Comparison of ENCODE assay signal across 24 mouse cellular contexts in the genomic region with DNA sequence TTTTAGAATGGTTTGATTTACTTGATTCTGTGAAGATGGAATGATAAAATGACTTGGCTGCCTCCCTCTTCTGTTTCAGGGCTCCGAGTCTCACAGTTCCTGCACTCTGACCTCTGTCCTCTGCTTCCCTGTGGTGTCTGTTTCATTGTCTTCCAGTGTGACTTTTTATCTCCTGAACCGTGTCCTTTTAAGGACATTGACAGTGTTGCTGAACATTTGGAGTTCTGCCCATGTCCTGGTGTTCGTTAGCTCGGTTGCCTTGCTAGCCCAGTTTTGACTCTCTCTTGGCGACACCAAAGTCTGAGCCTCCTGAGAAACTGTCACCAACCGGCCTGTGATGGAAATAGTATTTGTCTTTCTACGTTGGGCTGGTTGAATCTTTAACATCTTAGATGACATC. TPM values are rescaled to one million over a fixed set of nuclear protein-coding genes. Genes with fewer than 3 reads are reported as not detected.
DNase-seq lines count a peak whose midpoint lies in the region; ATAC-seq lines count a peak whose summit lies in the region.
"Had no signal": no experiment of that assay in that cellular context is flagged by ENCODE, and none has a peak within 500 bp of the region (broad histone marks: within the 10 kb centered on the region; RNA-seq: fewer than 3 reads in every experiment).

No protein-coding gene starts in this region.

- WGBS in kidney, embryonic 16.5 days: 37% methylated on average over 7 of the region's 7 CpGs

- no peak overlapping the region for H3K4me3 ChIP-seq in kidney, embryonic 16.5 days (ENCODE audit: low read length)
- H3K4me3 ChIP-seq: embryonic facial prominence, embryonic 10.5 days; erythroblast, embryonic 14.5 days; limb, embryonic 10.5 days; liver, embryonic 13.5 days; lung, embryonic 15.5 days had no signal

- H3K27ac ChIP-seq in kidney, embryonic 16.5 days (ENCODE audit: low read length): no peak overlapping the region
- H3K27ac ChIP-seq: embryonic facial prominence, embryonic 10.5 days; limb, embryonic 10.5 days; liver, embryonic 13.5 days; lung, embryonic 15.5 days had no signal

- no peaks in the 10 kb centered on the region for H3K27me3 ChIP-seq in kidney, embryonic 16.5 days (ENCODE audit: insufficient read depth, low read length)
- H3K27me3 ChIP-seq: liver, embryonic 13.5 days; lung, embryonic 15.5 days had no signal

- no peak overlapping the region for H3K4me2 ChIP-seq in kidney, embryonic 16.5 days (replicated peaks; ENCODE audit: low read depth, low read length)
- H3K4me2 ChIP-seq: liver, embryonic 13.5 days; lung, embryonic 15.5 days had no signal

- no peak overlapping the region for H3K9ac ChIP-seq in kidney, embryonic 16.5 days (replicated peaks; ENCODE audit: low read length)
- H3K9ac ChIP-seq: liver, embryonic 13.5 days; lung, embryonic 15.5 days had no signal

- no peak for ATAC-seq in kidney, embryonic 16.5 days (ENCODE audit: low FRiP score, low TSS enrichment)
- peak; percentile 32; the same call in 1 of the 2 replicates for ATAC-seq in megakaryocyte-erythroid progenitor cell, adult 5-6 weeks (replicated peaks; ENCODE audit: low FRiP score, low TSS enrichment, poor library complexity, severe bottlenecking)
- ATAC-seq: forebrain, embryonic 14.5 days had no signal

- intact Hi-C loops in heart, postnatal 36 days (cut with DNase I): no loop called here
- intact Hi-C loops in gastrocnemius, postnatal 14 days (cut with DNase I; ENCODE audit: low total_unique reads): no loop called here

- H3K4me1 ChIP-seq in kidney, embryonic 16.5 days (ENCODE audit: insufficient read depth, low read length): 0 out of 2 replicates have a peak, but pooled peaks cover 6% of the 10 kb centered on the region

- no peaks in the 10 kb centered on the region for H3K36me3 ChIP-seq in kidney, embryonic 16.5 days (ENCODE audit: insufficient read depth, low read length)
- H3K36me3 ChIP-seq: embryonic facial prominence, embryonic 10.5 days; limb, embryonic 10.5 days; liver, embryonic 13.5 days; lung, embryonic 15.5 days had no signal

- H3K9me3 ChIP-seq in kidney, embryonic 16.5 days (ENCODE audit: low read length): no peaks in the 10 kb centered on the region
- H3K9me3 ChIP-seq: embryonic facial prominence, embryonic 10.5 days; limb, embryonic 10.5 days; liver, embryonic 13.5 days; lung, embryonic 15.5 days had no signal

- DNase-seq in heart, adult 18-20 months: peak; percentile 9 to 40
- no peak for DNase-seq in heart, postnatal 36 days
- DNase-seq in kidney, adult 9 months: peak; percentile 34
- peak; percentile 55 for DNase-seq in cerebellum, adult 9-11 months
- no peak for DNase-seq in gastrocnemius, postnatal 14 days
- DNase-seq: adrenal gland, postnatal 14 days; layer of hippocampus, postnatal 36 days; liver, embryonic 13.5 days; midbrain, embryonic 14.5 days; right cerebral cortex, adult 18-20 months; thymus, adult 18-20 months had no signal

RNA-seq across cellular contexts. Expression of a gene that starts 9.2 kb away (rescaled TPM):
- under 1 TPM; 0.30 to 0.31 TPM for total RNA-seq in heart, adult 18-20 months (2021)
- total RNA-seq in heart, postnatal 36 days (2021): under 1 TPM; 0.47 to 0.57 TPM
- 4.3 and 4.8 TPM in 2 replicates for polyA plus RNA-seq in kidney, embryonic 16.5 days (2015; fragmentation: Nextera tagmentation; extraction: Ambion mirVana)
- 5.8 and 10.7 TPM in 2 replicates for total RNA-seq in megakaryocyte-erythroid progenitor cell, adult 5-6 weeks (2014; fragmentation: Nextera tagmentation)
- 11.7 and 16.4 TPM in 2 replicates for total RNA-seq in megakaryocyte-erythroid progenitor cell, adult 5-6 weeks (2017)
- total RNA-seq in gastrocnemius, postnatal 14 days (2021): under 1 TPM; 0.33 to 0.39 TPM

RNA-seq across cellular contexts. Expression of a gene that starts 31.5 kb away (rescaled TPM):
- 1 to 10 TPM; 1.6 TPM for total RNA-seq in heart, adult 18-20 months (2021)
- total RNA-seq in heart, postnatal 36 days (2021): 1 to 10 TPM; 1.6 to 2.1 TPM
- polyA plus RNA-seq in kidney, embryonic 16.5 days (2015; fragmentation: Nextera tagmentation; extraction: Ambion mirVana): 45.9 and 48.1 TPM in 2 replicates
- 79.4 and 93.1 TPM in 2 replicates for total RNA-seq in megakaryocyte-erythroid progenitor cell, adult 5-6 weeks (2014; fragmentation: Nextera tagmentation)
- 59.5 and 67.9 TPM in 2 replicates for total RNA-seq in megakaryocyte-erythroid progenitor cell, adult 5-6 weeks (2017)
- total RNA-seq in gastrocnemius, postnatal 14 days (2021): 1 to 10 TPM; 4.9 to 5.1 TPM

RNA-seq across cellular contexts. Expression of a gene that starts 33.6 kb away (rescaled TPM):
- total RNA-seq in heart, adult 18-20 months (2021): not detected
- total RNA-seq in heart, postnatal 36 days (2021): not detected
- polyA plus RNA-seq in kidney, embryonic 16.5 days (2015; fragmentation: Nextera tagmentation; extraction: Ambion mirVana): not detected in 2 replicates
- not detected in 2 replicates for total RNA-seq in megakaryocyte-erythroid progenitor cell, adult 5-6 weeks (2014; fragmentation: Nextera tagmentation)
- total RNA-seq in megakaryocyte-erythroid progenitor cell, adult 5-6 weeks (2017): not detected in 2 replicates
- not detected for total RNA-seq in gastrocnemius, postnatal 14 days (2021)
- total RNA-seq: adrenal gland, postnatal 14 days; layer of hippocampus, postnatal 36 days had no signal
- polyA plus RNA-seq: C2C12; embryonic facial prominence, embryonic 10.5 days; erythroblast, embryonic 14.5 days; forebrain, embryonic 14.5 days; gonadal fat pad, adult 2 months; heart, embryonic 16.5 days; kidney, embryonic 14.5 days; large intestine, adult 2 months; limb, embryonic 10.5 days; liver, embryonic 13.5 days; lung, embryonic 15.5 days; midbrain, embryonic 14.5 days; small intestine, adult 2 months had no signal

RNA-seq across cellular contexts. Expression of a gene that starts 49.1 kb away (rescaled TPM):
- 10 to 100 TPM; 39.2 to 39.6 TPM for total RNA-seq in heart, adult 18-20 months (2021)
- total RNA-seq in heart, postnatal 36 days (2021): 10 to 100 TPM; 42.7 to 42.9 TPM
- polyA plus RNA-seq in kidney, embryonic 16.5 days (2015; fragmentation: Nextera tagmentation; extraction: Ambion mirVana): 56.0 and 64.3 TPM in 2 replicates
- total RNA-seq in megakaryocyte-erythroid progenitor cell, adult 5-6 weeks (2014; fragmentation: Nextera tagmentation): 128 and 174 TPM in 2 replicates
- total RNA-seq in megakaryocyte-erythroid progenitor cell, adult 5-6 weeks (2017): 257 and 309 TPM in 2 replicates
- 10 to 100 TPM; 19.5 to 23.6 TPM for total RNA-seq in gastrocnemius, postnatal 14 days (2021)

RNA-seq across cellular contexts. Expression of a gene that starts 55.0 kb away (rescaled TPM):
- 10 to 100 TPM; 12.9 to 14.0 TPM for total RNA-seq in heart, adult 18-20 months (2021)
- total RNA-seq in heart, postnatal 36 days (2021): 10 to 100 TPM; 11.8 to 14.0 TPM
- 12.2 and 15.7 TPM in 2 replicates for polyA plus RNA-seq in kidney, embryonic 16.5 days (2015; fragmentation: Nextera tagmentation; extraction: Ambion mirVana)
- total RNA-seq in megakaryocyte-erythroid progenitor cell, adult 5-6 weeks (2014; fragmentation: Nextera tagmentation): 12.2 and 25.8 TPM in 2 replicates
- total RNA-seq in megakaryocyte-erythroid progenitor cell, adult 5-6 weeks (2017): 17.8 and 20.2 TPM in 2 replicates
- total RNA-seq in gastrocnemius, postnatal 14 days (2021): 1 to 10 TPM; 8.2 to 9.4 TPM
- polyA plus RNA-seq: erythroblast, embryonic 14.5 days had no signal

Comparison
In these comparisons a context has a peak if more than half of its experiments do, and no peak if none do; other contexts are left out.
1. DNase-seq: peak in heart, adult 18-20 months (2 of 2), kidney, adult 9 months (single experiment) and cerebellum, adult 9-11 months (single experiment); none in heart, postnatal 36 days (0 of 2) and gastrocnemius, postnatal 14 days (single experiment).
2. RNA of a gene that starts 9.2 kb away (total RNA-seq): 5.8 to 16.4 TPM in megakaryocyte-erythroid progenitor cell, adult 5-6 weeks; 0.47 to 0.57 TPM in heart, postnatal 36 days, 0.33 to 0.39 TPM in gastrocnemius, postnatal 14 days and 0.30 to 0.31 TPM in heart, adult 18-20 months; every median in the first group is over 4 times any median in the second.
3. RNA of a gene that starts 31.5 kb away (total RNA-seq): 59.5 to 93.1 TPM in megakaryocyte-erythroid progenitor cell, adult 5-6 weeks; 4.9 to 5.1 TPM in gastrocnemius, postnatal 14 days, 1.6 to 2.1 TPM in heart, postnatal 36 days and 1.6 TPM in heart, adult 18-20 months; every median in the first group is over 4 times any median in the second.